Comparison of ENCODE assay signal across 8 mouse cellular contexts in genomic region chr14:54876539-54877047, GRCm38 (mm10). TPM values are rescaled to one million over a fixed set of nuclear protein-coding genes. Genes with fewer than 3 reads are reported as not detected.
DNase-seq lines count a peak whose midpoint lies in the region; ATAC-seq and TF ChIP-seq lines count a peak whose summit lies in the region.

No protein-coding gene starts in this region.

- no peak for TF ChIP-seq CTCF in liver, postnatal 0 days (IDR thresholded peaks at IDR 0.05; ENCODE audit: low read depth)
- no peak for TF ChIP-seq CTCF in testis, adult 2 months (IDR thresholded peaks at IDR 0.05; ENCODE audit: control insufficient read depth, insufficient read depth, insufficient replicate concordance, low read depth, low read length)

- DNase-seq in CD8-positive naive resting alpha-beta T cell, adult 2 months (ENCODE audit: low read depth in 2 of 2, low spot score in 2 of 2): peak; percentile 68 to 69
- DNase-seq in c-Kit-positive CD71-positive TER-119-negative erythroid progenitor cells, embryonic 14.5 days (ENCODE audit: low read depth): peak; percentile 82
- DNase-seq in forebrain, embryonic 11.5 days (ENCODE audit: low spot score): peak; percentile 94
- DNase-seq in kidney, postnatal 36 days: peak; percentile 91 to 95
- peak; percentile 90 for DNase-seq in liver, postnatal 0 days

- peaks cover 2% of the 10 kb centered on the region; the same call in 1 of the 2 replicates for H3K27me3 ChIP-seq in forebrain, embryonic 11.5 days (ENCODE audit: control insufficient read depth, insufficient read depth, low read length)
- H3K27me3 ChIP-seq in heart, embryonic 16.5 days (ENCODE audit: control insufficient read depth, insufficient read depth, low read length): no peaks in the 10 kb centered on the region
- no peaks in the 10 kb centered on the region for H3K27me3 ChIP-seq in liver, postnatal 0 days (ENCODE audit: insufficient read depth, low read length)
- no peaks in the 10 kb centered on the region for H3K27me3 ChIP-seq in neural tube, embryonic 14.5 days (ENCODE audit: control insufficient read depth, insufficient read depth, low read length)
- no peaks in the 10 kb centered on the region for H3K27me3 ChIP-seq in testis, adult 2 months (ENCODE audit: control insufficient read depth, insufficient read depth, low read length)

- TF ChIP-seq POLR2A in testis, adult 2 months (IDR thresholded peaks at IDR 0.05; ENCODE audit: control insufficient read depth, low read depth, low read length): peak; percentile 56

- WGBS in forebrain, embryonic 11.5 days: 0% methylated on average over 60 of the region's 72 CpGs
- WGBS in heart, embryonic 16.5 days: under 1% methylated on average over 66 of the region's 72 CpGs
- under 1% methylated on average over 46 of the region's 72 CpGs for WGBS in liver, postnatal 0 days (ENCODE audit: insufficient replicate concordance)
- under 1% methylated on average over 51 of the region's 72 CpGs for WGBS in neural tube, embryonic 14.5 days

- TF ChIP-seq EP300 in liver, postnatal 0 days (IDR thresholded peaks at IDR 0.05; ENCODE audit: low read depth): no peak

- H3K4me3 ChIP-seq in forebrain, embryonic 11.5 days (ENCODE audit: low read depth, low read length): peak overlapping the region; percentile 69
- H3K4me3 ChIP-seq in heart, embryonic 16.5 days (ENCODE audit: low read length): peak overlapping the region; percentile 88
- peak overlapping the region; percentile 73 for H3K4me3 ChIP-seq in liver, postnatal 0 days (ENCODE audit: low read depth, low read length)
- peak overlapping the region; percentile 82 for H3K4me3 ChIP-seq in neural tube, embryonic 14.5 days (ENCODE audit: low read depth, low read length)
- H3K4me3 ChIP-seq in testis, adult 2 months (ENCODE audit: control insufficient read depth, low read depth, low read length): peak overlapping the region; percentile 92

- H3K9ac ChIP-seq in forebrain, embryonic 11.5 days (ENCODE audit: low read length): peak overlapping the region; percentile 88
- peak overlapping the region; percentile 89 for H3K9ac ChIP-seq in heart, embryonic 16.5 days (ENCODE audit: low read length)
- peak overlapping the region; percentile 73 for H3K9ac ChIP-seq in liver, postnatal 0 days (replicated peaks)
- H3K9ac ChIP-seq in neural tube, embryonic 14.5 days (replicated peaks; ENCODE audit: low read depth, low read length): peak overlapping the region; percentile 95

- H3K4me1 ChIP-seq in forebrain, embryonic 11.5 days (replicated peaks; ENCODE audit: control insufficient read depth, insufficient read depth, low read length): peaks cover 5% of the 10 kb centered on the region
- peaks cover 11% of the 10 kb centered on the region for H3K4me1 ChIP-seq in heart, embryonic 16.5 days (ENCODE audit: control insufficient read depth, insufficient read depth, low read length)
- peaks cover 17% of the 10 kb centered on the region for H3K4me1 ChIP-seq in liver, postnatal 0 days (ENCODE audit: insufficient read depth)
- peaks cover 8% of the 10 kb centered on the region for H3K4me1 ChIP-seq in neural tube, embryonic 14.5 days (ENCODE audit: control insufficient read depth, insufficient read depth, low read length)
- peaks cover 9% of the 10 kb centered on the region for H3K4me1 ChIP-seq in testis, adult 2 months (ENCODE audit: control insufficient read depth, insufficient read depth, low read length)

- H3K9me3 ChIP-seq in forebrain, embryonic 11.5 days (ENCODE audit: control insufficient read depth, low read length): no peaks in the 10 kb centered on the region
- H3K9me3 ChIP-seq in heart, embryonic 16.5 days (replicated peaks; ENCODE audit: control insufficient read depth, low read length): no peaks in the 10 kb centered on the region
- no peaks in the 10 kb centered on the region for H3K9me3 ChIP-seq in liver, postnatal 0 days (ENCODE audit: low read length)
- H3K9me3 ChIP-seq in neural tube, embryonic 14.5 days (ENCODE audit: control insufficient read depth, low read length): no peaks in the 10 kb centered on the region

- H3K27ac ChIP-seq in forebrain, embryonic 11.5 days (ENCODE audit: low read depth, low read length): peak overlapping the region; percentile 50; the same call in 1 of the 2 replicates
- H3K27ac ChIP-seq in heart, embryonic 16.5 days (ENCODE audit: low read length): peak overlapping the region; percentile 87
- H3K27ac ChIP-seq in liver, postnatal 0 days (ENCODE audit: low read depth): peak overlapping the region; percentile 50
- H3K27ac ChIP-seq in neural tube, embryonic 14.5 days (ENCODE audit: low read depth, low read length): peak overlapping the region; percentile 93
- H3K27ac ChIP-seq in testis, adult 2 months (ENCODE audit: control insufficient read depth, insufficient read depth, low read depth, low read length): peak overlapping the region; percentile 84

- H3K36me3 ChIP-seq in forebrain, embryonic 11.5 days (ENCODE audit: control insufficient read depth, insufficient read depth, low read length): no peaks in the 10 kb centered on the region
- no peaks in the 10 kb centered on the region for H3K36me3 ChIP-seq in heart, embryonic 16.5 days (ENCODE audit: control insufficient read depth, insufficient read depth)
- H3K36me3 ChIP-seq in liver, postnatal 0 days (replicated peaks; ENCODE audit: insufficient read depth, low read length): no peaks in the 10 kb centered on the region
- H3K36me3 ChIP-seq in neural tube, embryonic 14.5 days (ENCODE audit: control insufficient read depth, insufficient read depth, low read length): no peaks in the 10 kb centered on the region
- H3K36me3 ChIP-seq in testis, adult 2 months (ENCODE audit: control insufficient read depth, insufficient read depth, low read length): no peaks in the 10 kb centered on the region

- peak overlapping the region; percentile 98 for H3K4me2 ChIP-seq in forebrain, embryonic 11.5 days (ENCODE audit: low read depth, low read length, severe bottlenecking)
- H3K4me2 ChIP-seq in heart, embryonic 16.5 days (ENCODE audit: low read depth, low read length): peak overlapping the region; percentile 99
- peak overlapping the region; percentile 100 for H3K4me2 ChIP-seq in liver, postnatal 0 days (ENCODE audit: low read depth, low read length)
- H3K4me2 ChIP-seq in neural tube, embryonic 14.5 days (ENCODE audit: low read depth, low read length): peak overlapping the region; percentile 89

- ATAC-seq in forebrain, embryonic 11.5 days (replicated peaks; ENCODE audit: low FRiP score): peak; percentile 90
- ATAC-seq in heart, embryonic 16.5 days (replicated peaks; ENCODE audit: extremely low read depth, insufficient read depth, low FRiP score): peak; percentile 90
- peak; percentile 94 for ATAC-seq in liver, postnatal 0 days
- ATAC-seq in neural tube, embryonic 14.5 days (ENCODE audit: low read depth): peak; percentile 93

RNA-seq across cellular contexts. Expression of gene Ppp1r3e, which starts 0.8 kb away (rescaled TPM):
- 0.69 and 1.4 TPM in 2 replicates for polyA plus RNA-seq in forebrain, embryonic 11.5 days (2014; fragmentation: Nextera tagmentation; extraction: Ambion mirVana)
- 0.59 and 1.4 TPM in 2 replicates for polyA plus RNA-seq in heart, embryonic 16.5 days (2015; fragmentation: Nextera tagmentation; extraction: Ambion mirVana)
- polyA plus RNA-seq in liver, postnatal 0 days (2015; fragmentation: Nextera tagmentation; extraction: Ambion mirVana): 0.85 and 0.99 TPM in 2 replicates
- 3.8 and 7.2 TPM in 2 replicates for polyA plus RNA-seq in neural tube, embryonic 14.5 days (2014; fragmentation: Nextera tagmentation; extraction: Ambion mirVana)
- 5.4 TPM in 2 replicates for polyA plus RNA-seq in testis, adult 2 months (2012; rRNA removed)

RNA-seq across cellular contexts. Expression of gene Homez, which starts 5.8 kb away (rescaled TPM):
- 15.7 and 16.1 TPM in 2 replicates for polyA plus RNA-seq in forebrain, embryonic 11.5 days (2014; fragmentation: Nextera tagmentation; extraction: Ambion mirVana)
- polyA plus RNA-seq in heart, embryonic 16.5 days (2015; fragmentation: Nextera tagmentation; extraction: Ambion mirVana): 4.9 and 6.4 TPM in 2 replicates
- polyA plus RNA-seq in liver, postnatal 0 days (2015; fragmentation: Nextera tagmentation; extraction: Ambion mirVana): 3.9 and 4.0 TPM in 2 replicates
- 10.0 and 11.7 TPM in 2 replicates for polyA plus RNA-seq in neural tube, embryonic 14.5 days (2014; fragmentation: Nextera tagmentation; extraction: Ambion mirVana)
- polyA plus RNA-seq in testis, adult 2 months (2012; rRNA removed): 94.0 and 97.4 TPM in 2 replicates

RNA-seq across cellular contexts. Expression of gene Bcl2l2, which starts 6.6 kb away (rescaled TPM):
- 3.1 and 3.2 TPM in 2 replicates for polyA plus RNA-seq in forebrain, embryonic 11.5 days (2014; fragmentation: Nextera tagmentation; extraction: Ambion mirVana)
- 3.3 and 4.3 TPM in 2 replicates for polyA plus RNA-seq in heart, embryonic 16.5 days (2015; fragmentation: Nextera tagmentation; extraction: Ambion mirVana)
- polyA plus RNA-seq in liver, postnatal 0 days (2015; fragmentation: Nextera tagmentation; extraction: Ambion mirVana): 1.1 and 1.4 TPM in 2 replicates
- 4.8 and 5.3 TPM in 2 replicates for polyA plus RNA-seq in neural tube, embryonic 14.5 days (2014; fragmentation: Nextera tagmentation; extraction: Ambion mirVana)
- polyA plus RNA-seq in testis, adult 2 months (2012; rRNA removed): 29.4 and 31.2 TPM in 2 replicates

RNA-seq across cellular contexts. Expression of gene Gm20521, which starts 6.6 kb away (rescaled TPM):
- polyA plus RNA-seq in forebrain, embryonic 11.5 days (2014; fragmentation: Nextera tagmentation; extraction: Ambion mirVana): not detected in 2 replicates
- not detected in 2 replicates for polyA plus RNA-seq in heart, embryonic 16.5 days (2015; fragmentation: Nextera tagmentation; extraction: Ambion mirVana)
- 0.11 and 0.19 TPM in 2 replicates for polyA plus RNA-seq in liver, postnatal 0 days (2015; fragmentation: Nextera tagmentation; extraction: Ambion mirVana)
- not detected in 2 replicates for polyA plus RNA-seq in neural tube, embryonic 14.5 days (2014; fragmentation: Nextera tagmentation; extraction: Ambion mirVana)
- 2.0 and 2.2 TPM in 2 replicates for polyA plus RNA-seq in testis, adult 2 months (2012; rRNA removed)

RNA-seq across cellular contexts. Expression of gene Pabpn1, which starts 15.7 kb away (rescaled TPM):
- 182 and 221 TPM in 2 replicates for polyA plus RNA-seq in forebrain, embryonic 11.5 days (2014; fragmentation: Nextera tagmentation; extraction: Ambion mirVana)
- polyA plus RNA-seq in heart, embryonic 16.5 days (2015; fragmentation: Nextera tagmentation; extraction: Ambion mirVana): 61.9 and 68.4 TPM in 2 replicates
- polyA plus RNA-seq in liver, postnatal 0 days (2015; fragmentation: Nextera tagmentation; extraction: Ambion mirVana): 38.2 and 46.6 TPM in 2 replicates
- polyA plus RNA-seq in neural tube, embryonic 14.5 days (2014; fragmentation: Nextera tagmentation; extraction: Ambion mirVana): 149 and 176 TPM in 2 replicates
- 341 and 429 TPM in 2 replicates for polyA plus RNA-seq in testis, adult 2 months (2012; rRNA removed)

Comparison
In these comparisons a context has a peak if more than half of its experiments do, and no peak if none do; other contexts are left out.
1. Peak in every context shown above with its lines: DNase-seq, ATAC-seq, H3K4me3 ChIP-seq and H3K27ac ChIP-seq.